Mouse (Mus musculus) liver, embryonic 11.5 days (tissue): ENCODE measurements around the gene Cpxm2. TPM values are rescaled to one million over a fixed set of nuclear protein-coding genes. Genes with fewer than 3 reads are reported as not detected.

Experiments
- ATAC-seq: fragments of 200-750 bp; cut with Nextera tagmentation; replicated peaks from 2 replicates; pipeline ENCODE4 v1.8.0; 2017; ENCODE audit warnings: moderate number of reproducible peaks, mild to moderate bottlenecking, moderate TSS enrichment, moderate library complexity; ENCODE audit not compliant: low FRiP score
- DNase-seq: peaks from one replicate; pipeline ENCODE4 v3.0.0-alpha.2; 2017; ENCODE audit warnings: low spot score
- H3K27ac ChIP-seq: fragments of 300-500 bp; sonication (generic); 2 replicates; pipeline ENCODE4 v1.5.1; 2014; ENCODE audit warnings: mild to moderate bottlenecking, low read depth, low read length, control low read depth
- H3K27me3 ChIP-seq: fragments of 300-500 bp; sonication (generic); replicated peaks from 2 replicates; pipeline ENCODE4 v1.6.1; 2014; ENCODE audit warnings: low read length, mixed read lengths; ENCODE audit not compliant: control insufficient read depth, insufficient read depth
- H3K36me3 ChIP-seq: fragments of 300-500 bp; sonication (generic); 2 replicates; pipeline ENCODE4 v1.6.1; 2014; ENCODE audit warnings: mild to moderate bottlenecking, low read length, moderate library complexity, mixed read lengths; ENCODE audit not compliant: control insufficient read depth, insufficient read depth
- H3K4me1 ChIP-seq: fragments of 300-500 bp; sonication (generic); replicated peaks from 2 replicates; pipeline ENCODE4 v1.6.1; 2014; ENCODE audit warnings: low read length, mixed read lengths; ENCODE audit not compliant: control insufficient read depth, insufficient read depth
- H3K4me2 ChIP-seq: fragments of 300-500 bp; sonication (generic); 2 replicates; pipeline ENCODE4 v1.6.1; 2014; ENCODE audit warnings: mild to moderate bottlenecking, control low read depth, moderate library complexity
- H3K4me3 ChIP-seq: fragments of 300-500 bp; sonication (generic); 2 replicates; pipeline ENCODE4 v1.5.1; 2014; ENCODE audit warnings: low read depth, low read length, control low read depth
- H3K9ac ChIP-seq: fragments of 300-500 bp; sonication (generic); 2 replicates; pipeline ENCODE4 v1.6.1; 2014; ENCODE audit warnings: low read depth, low read length, control low read depth
- H3K9me3 ChIP-seq: fragments of 300-500 bp; sonication (generic); 2 replicates; pipeline ENCODE4 v1.6.1; 2016; ENCODE audit warnings: low read length, inconsistent platforms, mixed read lengths; ENCODE audit not compliant: control insufficient read depth
- WGBS: fragments of 180-500 bp; shearing (Covaris S2); extraction: QIAGEN DNeasy Blood & Tissue Kit; methylation state at CpG from one replicate; pipeline ENCODE4 v1.1.7; 2014; 5-methylcytosine and 5-hydroxymethylcytosine counted together
- polyA plus RNA-seq: library from polyadenylated mRNA; unstranded; fragments of >200 nt; fragmentation: Nextera tagmentation; extraction: Ambion mirVana; gene quantifications from 2 replicates; pipeline ENCODE4 v1.2.1, GENCODE M21; 2014

The Cpxm2 gene
- polyA plus RNA-seq, 1 experiment from 2014 or later = 0.56 TPM

GRCm38 (mm10) chr7:132110308-132110707, 44.2 kb downstream of the Cpxm2 start:
- H3K4me3 ChIP-seq = no peak overlapping the region
- H3K9me3 ChIP-seq = no peaks in the 10 kb centered on the region
- no peaks in the 10 kb centered on the region for H3K4me1 ChIP-seq
- no peaks in the 10 kb centered on the region for H3K36me3 ChIP-seq
- no peak overlapping the region for H3K9ac ChIP-seq
- H3K27me3 ChIP-seq = no peaks in the 10 kb centered on the region
- no peak overlapping the region for H3K4me2 ChIP-seq
- DNase-seq = no peak
- no peak for ATAC-seq
- WGBS = 81% methylated on average over 3 of the region's 3 CpGs
- H3K27ac ChIP-seq = no peak overlapping the region

GRCm38 (mm10) chr7:132106891-132107290, 47.6 kb downstream of the Cpxm2 start:
- WGBS = 76% methylated on average over 4 of the region's 4 CpGs
- no peak for ATAC-seq
- no peak overlapping the region for H3K27ac ChIP-seq

GRCm38 (mm10) chr7:132105326-132105725, 49.2 kb downstream of the Cpxm2 start:
- Histone ChIP-seq H3K9me3 (no peaks in the 10 kb centered on the region), H3K4me3 (no peak overlapping the region), H3K36me3 (no peaks in the 10 kb centered on the region), H3K27me3 (no peaks in the 10 kb centered on the region), H3K27ac (no peak overlapping the region), H3K9ac (no peak overlapping the region), H3K4me1 (no peaks in the 10 kb centered on the region), H3K4me2 (no peak overlapping the region)
- ATAC-seq = no peak
- 80% methylated on average over 4 of the region's 4 CpGs for WGBS
- no peak for DNase-seq

More at GRCm38 (mm10) chr7:132106891-132107290, 47.6 kb downstream of the Cpxm2 start:
- H3K9ac ChIP-seq = no peak overlapping the region
- H3K4me1 ChIP-seq = no peaks in the 10 kb centered on the region
- H3K27me3 ChIP-seq = no peaks in the 10 kb centered on the region
- no peaks in the 10 kb centered on the region for H3K9me3 ChIP-seq
- H3K36me3 ChIP-seq = no peaks in the 10 kb centered on the region
- DNase-seq = no peak
- no peak overlapping the region for H3K4me3 ChIP-seq
- no peak overlapping the region for H3K4me2 ChIP-seq

- 53% methylated on average over 4 of the region's 4 CpGs for WGBS
- Histone ChIP-seq H3K27me3 (no peaks in the 10 kb centered on the region), H3K9ac (no peak overlapping the region), H3K4me3 (no peak overlapping the region), H3K4me1 (no peaks in the 10 kb centered on the region), H3K9me3 (no peaks in the 10 kb centered on the region), H3K36me3 (no peaks in the 10 kb centered on the region), H3K4me2 (no peak overlapping the region), H3K27ac (no peak overlapping the region)
- no peak; the same call in 1 of the 2 replicates for ATAC-seq
- DNase-seq = no peak
Observed at GRCm38 (mm10) chr7:132098441-132098840, 56.1 kb downstream of the Cpxm2 start.

DNA sequence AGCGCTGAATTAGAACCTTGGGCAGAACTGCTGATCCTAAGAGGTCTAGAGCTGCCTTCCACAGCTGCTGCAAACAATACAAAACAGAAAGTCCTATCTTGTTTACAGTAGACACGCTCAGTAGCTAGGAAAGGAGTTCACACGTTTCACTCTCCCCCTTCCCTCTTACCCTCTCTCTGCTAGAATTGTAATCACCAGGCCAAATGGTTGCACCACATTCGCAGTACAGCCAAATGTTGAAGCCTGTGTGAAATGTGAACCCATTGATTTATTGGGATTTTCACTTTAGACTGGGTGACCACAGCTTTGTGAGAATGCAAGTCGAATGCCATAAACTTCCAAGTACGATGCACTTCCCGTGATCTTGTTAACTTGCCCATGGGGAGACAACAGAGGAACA, 59.9 kb downstream of the Cpxm2 start:
- Histone ChIP-seq H3K9me3 (no peaks in the 10 kb centered on the region), H3K4me2 (no peak overlapping the region), H3K27ac (no peak overlapping the region), H3K27me3 (no peaks in the 10 kb centered on the region), H3K9ac (no peak overlapping the region), H3K4me3 (no peak overlapping the region), H3K4me1 (no peaks in the 10 kb centered on the region), H3K36me3 (no peaks in the 10 kb centered on the region)
- ATAC-seq (no peak), DNase-seq (no peak)
- whole genome bisulfite sequencing = 62% methylated on average over 7 of the region's 7 CpGs

DNA sequence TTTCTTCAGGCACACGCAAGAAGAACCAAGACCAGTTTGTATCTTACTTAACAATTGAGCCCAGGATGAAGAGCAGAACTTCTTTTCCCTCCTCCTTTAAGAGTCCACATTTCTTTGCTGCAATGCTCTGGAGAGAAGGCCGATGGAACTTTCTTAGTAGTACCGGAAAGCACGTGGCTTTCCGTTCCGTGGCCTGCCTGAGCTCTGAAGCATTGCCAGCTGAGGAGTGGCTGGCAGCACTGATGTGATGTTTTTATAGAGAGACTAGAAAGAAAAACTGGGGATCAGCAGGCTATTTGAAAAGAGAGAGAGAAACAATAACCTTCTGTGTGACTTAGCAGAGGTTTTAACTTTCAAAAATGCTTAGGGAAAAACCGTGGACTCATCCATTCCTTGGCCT, 63.0 kb downstream of the Cpxm2 start:
- H3K27ac ChIP-seq = no peak overlapping the region
- no peaks in the 10 kb centered on the region for H3K4me1 ChIP-seq
- no peaks in the 10 kb centered on the region for H3K36me3 ChIP-seq
- H3K4me3 ChIP-seq = no peak overlapping the region
- no peak for ATAC-seq
- WGBS = 87% methylated on average over 7 of the region's 7 CpGs
- no peak overlapping the region for H3K9ac ChIP-seq
- H3K27me3 ChIP-seq = no peaks in the 10 kb centered on the region
- no peaks in the 10 kb centered on the region for H3K9me3 ChIP-seq
- no peak for DNase-seq
- no peak overlapping the region for H3K4me2 ChIP-seq

GRCm38 (mm10) chr7:132088606-132089005, 65.9 kb downstream of the Cpxm2 start:
- no peak for DNase-seq

DNA sequence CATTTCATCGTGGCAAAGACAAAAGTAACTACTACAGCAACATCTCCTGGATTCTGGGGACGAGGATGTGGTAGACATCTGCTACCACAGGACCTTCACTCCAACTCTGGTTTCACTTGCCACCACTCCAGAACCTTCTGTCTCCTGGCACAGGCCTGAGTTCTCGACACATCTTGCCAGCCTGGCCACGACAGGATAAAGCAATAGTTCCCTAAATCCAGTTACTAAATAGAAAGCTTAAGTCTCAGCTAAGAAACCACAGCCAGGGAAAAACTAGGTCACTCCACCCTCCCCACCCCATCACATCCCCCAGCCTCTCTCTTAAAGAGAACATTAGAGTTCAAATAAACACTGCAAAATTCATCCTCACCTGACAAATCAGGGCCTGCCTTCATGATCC, 66.4 kb downstream of the Cpxm2 start:
- no peak for DNase-seq
- Histone ChIP-seq H3K27ac (no peak overlapping the region), H3K4me1 (no peaks in the 10 kb centered on the region), H3K27me3 (no peaks in the 10 kb centered on the region), H3K4me3 (no peak overlapping the region), H3K9me3 (no peaks in the 10 kb centered on the region), H3K9ac (no peak overlapping the region), H3K4me2 (no peak overlapping the region), H3K36me3 (no peaks in the 10 kb centered on the region)
- WGBS = 71% methylated on average over 4 of the region's 4 CpGs
- ATAC-seq = no peak

More at GRCm38 (mm10) chr7:132088606-132089005, 65.9 kb downstream of the Cpxm2 start:
- Histone ChIP-seq H3K9ac (no peak overlapping the region), H3K4me3 (no peak overlapping the region), H3K4me2 (no peak overlapping the region), H3K9me3 (no peaks in the 10 kb centered on the region), H3K27me3 (no peaks in the 10 kb centered on the region), H3K27ac (no peak overlapping the region; the same call in 1 of the 2 replicates), H3K4me1 (no peaks in the 10 kb centered on the region), H3K36me3 (no peaks in the 10 kb centered on the region)
- WGBS = 65% methylated on average over 6 of the region's 6 CpGs
- no peak for ATAC-seq

GRCm38 (mm10) chr7:132075825-132076224, 78.7 kb downstream of the Cpxm2 start:
- H3K36me3 ChIP-seq = no peaks in the 10 kb centered on the region
- DNase-seq (no peak), ATAC-seq (no peak)
- WGBS = 77% methylated on average over 1 of the region's 1 CpGs
- H3K27me3 ChIP-seq = no peaks in the 10 kb centered on the region
- no peak overlapping the region for H3K4me2 ChIP-seq
- H3K9ac ChIP-seq = no peak overlapping the region
- no peaks in the 10 kb centered on the region for H3K9me3 ChIP-seq
- no peaks in the 10 kb centered on the region for H3K4me1 ChIP-seq
- no peak overlapping the region for H3K27ac ChIP-seq
- H3K4me3 ChIP-seq = no peak overlapping the region
